Mouse (Mus musculus) ES-Bruce4 (cell line): ENCODE measurements around the gene Chrna10.

ENCODE experiments used
- CTCF ChIP-seq: IDR thresholded peaks from one replicate; pipeline ENCODE4 v1.8.1; 2011; ENCODE audit warnings: low read depth, low read length
- POLR2A ChIP-seq: IDR thresholded peaks from one replicate; pipeline ENCODE4 v1.8.1; 2011; ENCODE audit warnings: low read length; ENCODE audit not compliant: insufficient read depth

GRCm38 (mm10) chr7:102108206-102108605, 8.4 kb downstream of the Chrna10 start:
- TF ChIP-seq CTCF (no peak), POLR2A (no peak)
